Mouse (Mus musculus): ENCODE results near the gene Evc.

Evc gene

DNA sequence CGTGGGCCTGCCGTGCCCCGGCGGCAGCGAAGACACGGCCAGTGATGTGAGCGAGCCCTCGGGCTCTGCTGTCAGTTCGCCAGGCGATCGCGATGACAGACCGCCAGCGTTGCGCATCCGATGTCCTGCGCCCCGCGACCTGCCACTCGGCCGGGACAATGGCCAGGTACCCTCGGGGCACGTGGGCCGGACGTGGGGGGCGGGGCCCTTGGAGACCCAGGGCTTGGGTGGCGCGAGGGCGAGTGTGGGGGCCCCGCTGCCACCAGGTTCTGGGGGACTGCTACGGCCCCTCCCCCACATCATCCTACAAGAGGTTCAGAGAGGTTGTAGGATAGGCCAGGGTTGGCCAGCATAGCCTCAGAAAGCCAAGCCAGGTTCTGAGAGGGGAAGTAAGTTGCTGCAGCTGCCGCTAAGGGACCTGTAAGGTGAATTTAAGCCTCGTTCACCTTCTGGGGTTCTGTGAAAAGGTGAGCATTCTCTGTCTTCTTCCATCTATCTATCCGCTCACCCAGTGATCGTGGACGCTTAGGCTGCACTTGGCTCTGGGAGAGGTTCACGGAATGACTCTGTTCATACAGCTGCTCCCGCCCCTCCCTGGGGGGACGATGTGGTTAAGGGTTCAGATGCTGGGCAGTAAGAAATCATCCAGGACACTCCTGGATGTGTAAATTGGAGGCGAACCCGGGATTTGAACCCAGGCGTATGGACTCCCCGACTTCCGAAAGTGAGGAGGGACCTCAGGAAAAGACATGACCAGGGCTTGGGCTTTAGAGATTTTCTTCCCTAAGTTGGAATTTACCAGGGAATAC, 94.1 kb downstream of the Evc start:
- no peak for DNase-seq (ENCODE audit: low read depth, low spot score)

- peak; percentile 38 for DNase-seq (ENCODE audit: low read depth, low spot score)
Measured at GRCm38 (mm10) chr5:37241651-37242151, 95.0 kb downstream of the Evc start, which contains the start of gene Crmp1. TSS of gene Crmp1 (plus strand) at chr5:37241940.

DNA sequence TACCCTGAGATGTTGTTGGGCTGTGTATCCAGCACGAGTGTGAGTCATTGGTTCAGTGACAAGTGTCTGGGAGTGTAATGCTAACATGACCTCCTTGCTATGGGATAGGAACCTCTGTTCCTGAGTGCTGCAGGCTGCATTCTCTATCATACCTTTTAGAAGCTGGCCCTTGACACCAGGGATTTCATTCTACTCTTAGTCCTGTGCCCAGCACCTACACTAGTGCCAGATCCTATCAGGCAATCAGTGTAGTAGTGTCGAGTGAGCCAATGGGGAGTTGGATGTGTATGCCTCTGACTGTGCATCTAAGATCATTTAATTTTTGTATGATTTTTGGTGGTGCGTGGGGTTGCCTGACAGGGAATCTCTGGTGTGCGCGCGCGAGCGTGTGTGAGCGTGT, 95.5 kb downstream of the Evc start:
- DNase-seq (ENCODE audit: low read depth, low spot score) = no peak

GRCm38 (mm10) chr5:37240550-37240949, 96.1 kb downstream of the Evc start:
- peak; percentile 11 for DNase-seq (ENCODE audit: low read depth, low spot score)
